Mouse (Mus musculus): ENCODE measurements around the gene Gphn.

DNA sequence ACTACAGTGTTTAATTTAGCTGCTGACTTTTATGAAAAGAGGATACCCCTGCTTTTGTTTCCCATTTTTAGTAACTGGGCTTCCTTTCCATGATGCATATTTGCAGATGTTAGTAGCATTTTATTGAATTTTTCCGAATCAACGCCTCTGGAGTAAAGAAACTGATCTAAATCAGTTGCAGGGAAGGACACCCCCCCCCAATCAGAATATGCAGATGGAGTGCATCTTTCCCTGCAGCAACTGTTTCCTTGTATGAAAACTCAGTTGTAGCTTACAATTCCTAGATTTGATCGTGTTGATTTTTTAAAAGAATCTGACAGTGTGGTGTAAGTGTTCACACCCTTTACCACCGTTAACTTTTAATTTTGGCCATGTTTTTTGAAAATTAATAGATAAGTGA, 2.0 kb downstream of the Gphn start:
- no peak for TF ChIP-seq CTCF (IDR thresholded peaks at IDR 0.05)
- no peak for TF ChIP-seq EP300 (IDR thresholded peaks at IDR 0.05)

Data from lung, postnatal 0 days (tissue).